Mouse (Mus musculus) olfactory bulb, adult 2 months (tissue): ENCODE measurements at regions not wholly inside any gene's neighbourhood (a gene's known extent, or its start where the extent isn't known, plus 50 kb on each side); places are given as distances from the start of the nearest gene placed in this dataset.

Source experiments
- CTCF ChIP-seq: fragments of 200-500 bp; IDR thresholded peaks from 2 replicates; pipeline ENCODE4 v1.5.1; 2012; ENCODE audit warnings: low read depth, mild to moderate bottlenecking, low read length, moderate library complexity; ENCODE audit not compliant: insufficient read depth
- POLR2A ChIP-seq: fragments of 200-500 bp; IDR thresholded peaks from 2 replicates; pipeline ENCODE4 v1.6.1; 2012; ENCODE audit warnings: mild to moderate bottlenecking, low read depth, low read length, moderate library complexity; ENCODE audit not compliant: insufficient read depth

DNA sequence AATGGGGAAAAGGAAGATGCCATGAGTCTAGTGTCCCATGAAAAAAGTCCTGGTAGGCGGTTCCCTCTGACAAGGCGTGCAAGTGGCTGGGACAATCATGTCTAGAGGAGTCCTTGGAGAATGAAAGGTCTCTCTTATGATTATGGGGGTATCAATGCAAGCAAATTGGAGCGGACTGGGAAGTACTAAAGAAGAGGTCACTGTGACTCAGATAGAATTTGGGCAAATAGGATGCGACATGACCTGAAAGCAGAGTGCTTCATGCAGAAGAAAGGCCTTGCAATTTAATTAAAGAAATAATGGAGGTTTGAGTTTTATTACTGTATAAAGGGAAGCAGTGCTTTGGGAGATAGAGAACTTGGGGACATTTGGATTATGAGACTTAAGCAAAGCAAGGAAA, 330.3 kb downstream of the Tmem38b start:
- TF ChIP-seq CTCF (no peak), POLR2A (no peak)
